Mouse (Mus musculus) cerebellum, postnatal 4 days (tissue): ENCODE data around the gene Gm21117.
"Not testable (repeated sequence)": the region's sequence is repeated elsewhere in the genome, so short reads cannot be mapped to it uniquely, and the experiment has no call there.

ENCODE experiments used
- DNase-seq, 2 experiments: peaks; one replicate each; pipeline ENCODE4 v3.0.0; 2022; ENCODE audit warnings: low spot score in 2 of 2, mixed read lengths in 1 of 2

The Gm21117 gene

GRCm38 (mm10) chrY:51124920-51125319 lies at the start of gene Gm21117:
Gm21117 (plus strand) TSS chrY:51125220.
- DNase-seq, result not testable (repeated sequence)
